Mouse (Mus musculus): ENCODE data around the gene Trpm5. TPM values are rescaled to one million over a fixed set of nuclear protein-coding genes. Genes with fewer than 3 reads are reported as not detected.

Gene Trpm5
- total and polyA plus RNA-seq, 2 experiments from 2014 or later = 1.3 to 1.6 TPM

- Histone ChIP-seq H3K9me3 (ENCODE audit: low read length) (no peaks in the 10 kb centered on the region), H3K4me1 (ENCODE audit: insufficient read depth, low read length) (peaks cover 3% of the 10 kb centered on the region; the same call in 1 of the 2 replicates), H3K27ac (ENCODE audit: low read depth, low read length) (no peak overlapping the region), H3K4me2 (ENCODE audit: low read depth, low read length, poor library complexity, severe bottlenecking) (no peak overlapping the region), H3K36me3 (ENCODE audit: insufficient read depth, low read length) (no peaks in the 10 kb centered on the region), H3K27me3 (ENCODE audit: insufficient read depth, low read length) (peaks cover 37% of the 10 kb centered on the region), H3K9ac (replicated peaks; ENCODE audit: low read length, poor library complexity, severe bottlenecking) (no peak overlapping the region), H3K4me3 (ENCODE audit: low read depth, low read length) (no peak overlapping the region)
- WGBS = 24% methylated on average over 3 of the region's 3 CpGs
- no peak for ATAC-seq (ENCODE audit: low FRiP score)
- no peak for TF ChIP-seq CTCF (IDR thresholded peaks at IDR 0.05)
- DNase-seq (ENCODE audit: low spot score) = no peak
Observed at GRCm38 (mm10) chr7:143108996-143109660, 14.7 kb upstream of the Trpm5 start.

GRCm38 (mm10) chr7:143108200-143108599 is 13.8 kb upstream of the Trpm5 start:
- TF ChIP-seq CTCF (IDR thresholded peaks at IDR 0.05) = no peak
- no peak for ATAC-seq (ENCODE audit: low FRiP score)
- WGBS = 39% methylated on average over 5 of the region's 5 CpGs
- peaks cover 3% of the 10 kb centered on the region; the same call in 1 of the 2 replicates for H3K4me1 ChIP-seq (ENCODE audit: insufficient read depth, low read length)
- no peak overlapping the region for H3K4me2 ChIP-seq (ENCODE audit: low read depth, low read length, poor library complexity, severe bottlenecking)
- H3K27me3 ChIP-seq (ENCODE audit: insufficient read depth, low read length) = peaks cover 37% of the 10 kb centered on the region
- no peaks in the 10 kb centered on the region for H3K36me3 ChIP-seq (ENCODE audit: insufficient read depth, low read length)
- H3K9ac ChIP-seq (replicated peaks; ENCODE audit: low read length, poor library complexity, severe bottlenecking) = no peak overlapping the region
- H3K27ac ChIP-seq (ENCODE audit: low read depth, low read length) = no peak overlapping the region
- H3K9me3 ChIP-seq (ENCODE audit: low read length) = no peaks in the 10 kb centered on the region
- H3K4me3 ChIP-seq (ENCODE audit: low read depth, low read length) = no peak overlapping the region
- peak; percentile 21 for DNase-seq (ENCODE audit: low spot score)

DNA sequence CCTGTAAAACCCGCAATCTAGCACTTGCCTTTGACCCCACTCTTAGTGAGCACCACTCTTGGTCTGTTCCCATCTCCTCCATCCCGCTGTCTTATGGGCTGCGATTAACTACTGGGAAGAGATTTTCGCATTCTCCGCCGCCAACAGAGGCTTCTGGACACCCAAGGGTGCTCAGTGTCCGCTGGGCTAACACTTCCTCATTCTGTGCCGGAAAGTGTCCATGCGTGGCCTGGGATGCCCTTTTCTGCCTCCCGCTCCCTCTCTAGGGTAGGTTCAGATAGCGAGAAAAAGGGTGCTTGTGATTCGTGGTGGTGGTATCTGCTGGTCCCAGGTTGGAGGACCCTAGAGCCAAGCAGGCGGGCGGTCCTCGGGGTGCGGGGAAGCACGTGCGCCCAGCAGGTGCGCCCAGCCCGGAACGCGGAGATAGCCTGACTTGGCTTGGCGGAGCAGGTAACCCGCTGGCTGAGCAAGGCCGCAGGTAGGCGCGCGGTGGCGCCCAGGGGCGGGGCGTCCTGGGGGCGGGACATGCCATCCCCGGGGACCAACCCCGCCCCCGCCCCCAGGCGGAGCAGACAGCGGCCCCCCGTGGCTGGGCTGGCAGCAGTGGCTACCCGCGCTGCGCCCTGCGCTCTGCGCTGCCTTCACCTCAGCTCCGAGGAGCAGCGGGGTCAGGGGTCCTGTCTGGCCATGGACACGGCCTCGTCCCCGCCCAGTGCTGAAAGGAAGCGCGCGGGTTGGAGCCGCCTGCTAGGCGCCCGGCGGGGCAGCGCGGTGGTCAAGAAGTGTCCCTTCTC is 12.4 kb upstream of the Trpm5 start:
- H3K4me2 ChIP-seq (ENCODE audit: low read depth, low read length, poor library complexity, severe bottlenecking) = peak overlapping the region; percentile 63
- no peaks in the 10 kb centered on the region for H3K9me3 ChIP-seq (ENCODE audit: low read length)
- H3K4me3 ChIP-seq (ENCODE audit: low read depth, low read length) = peak overlapping the region; percentile 33
- ATAC-seq (ENCODE audit: low FRiP score) (no peak), DNase-seq (ENCODE audit: low spot score) (no peak)
- peaks cover 3% of the 10 kb centered on the region; the same call in 1 of the 2 replicates for H3K4me1 ChIP-seq (ENCODE audit: insufficient read depth, low read length)
- 9% methylated on average over 43 of the region's 57 CpGs for WGBS
- H3K36me3 ChIP-seq (ENCODE audit: insufficient read depth, low read length) = no peaks in the 10 kb centered on the region
- no peak for TF ChIP-seq CTCF (IDR thresholded peaks at IDR 0.05)
- H3K27ac ChIP-seq (ENCODE audit: low read depth, low read length) = no peak overlapping the region
- 0 out of 2 replicates have a peak overlapping the region, but pooled peaks have one; percentile 8 for H3K9ac ChIP-seq (replicated peaks; ENCODE audit: low read length, poor library complexity, severe bottlenecking)
- H3K27me3 ChIP-seq (ENCODE audit: insufficient read depth, low read length) = peaks cover 37% of the 10 kb centered on the region

DNA sequence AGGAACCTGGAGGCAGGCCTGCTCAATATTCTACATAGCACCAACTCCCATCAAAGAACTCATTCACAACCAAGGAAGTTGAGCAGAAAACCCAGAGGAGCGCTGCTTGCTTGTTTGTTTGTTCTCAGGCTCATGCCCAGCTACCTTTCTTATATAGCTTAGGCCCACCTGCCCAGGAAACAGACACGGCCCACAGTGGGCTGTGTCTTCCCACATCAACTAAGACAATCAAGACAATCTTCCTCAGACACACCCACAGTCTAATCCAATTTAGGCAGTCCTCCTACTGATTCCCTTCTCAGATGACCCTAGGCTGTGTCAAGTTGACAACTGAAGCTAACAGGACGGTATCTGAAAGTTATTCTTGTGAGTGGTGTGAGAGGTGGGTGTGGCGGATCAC is 11.6 kb upstream of the Trpm5 start, which contains the start of gene Kcnq1:
Gene Kcnq1 (plus strand): TSS at position 301 of the 400 bp plus-strand sequence.
- peaks cover 37% of the 10 kb centered on the region for H3K27me3 ChIP-seq (ENCODE audit: insufficient read depth, low read length)
- no peak within 1 kb of the TSS for H3K27ac ChIP-seq (ENCODE audit: low read depth, low read length)
- H3K4me3 ChIP-seq (ENCODE audit: low read depth, low read length) = peak within 1 kb of the TSS; percentile 33
- H3K36me3 ChIP-seq (ENCODE audit: insufficient read depth, low read length) = no peaks in the 10 kb centered on the region
- peaks cover 3% of the 10 kb centered on the region; the same call in 1 of the 2 replicates for H3K4me1 ChIP-seq (ENCODE audit: insufficient read depth, low read length)
- H3K9ac ChIP-seq (replicated peaks; ENCODE audit: low read length, poor library complexity, severe bottlenecking) = 0 out of 2 replicates have a peak within 1 kb of the TSS, but pooled peaks have one; percentile 8
- ATAC-seq (ENCODE audit: low FRiP score) (no peak), DNase-seq (ENCODE audit: low spot score) (no peak)
- no peaks in the 10 kb centered on the region for H3K9me3 ChIP-seq (ENCODE audit: low read length)
- TF ChIP-seq CTCF (IDR thresholded peaks at IDR 0.05) = no peak
- 57% methylated on average over 4 of the region's 4 CpGs for WGBS
- peak within 1 kb of the TSS; percentile 63 for H3K4me2 ChIP-seq (ENCODE audit: low read depth, low read length, poor library complexity, severe bottlenecking)

GRCm38 (mm10) chr7:143105258-143105897 is 10.9 kb upstream of the Trpm5 start:
- peaks cover 37% of the 10 kb centered on the region for H3K27me3 ChIP-seq (ENCODE audit: insufficient read depth, low read length)
- WGBS = 60% methylated on average over 11 of the region's 11 CpGs
- no peak overlapping the region for H3K4me2 ChIP-seq (ENCODE audit: low read depth, low read length, poor library complexity, severe bottlenecking)
- H3K4me3 ChIP-seq (ENCODE audit: low read depth, low read length) = no peak overlapping the region
- peaks cover 3% of the 10 kb centered on the region; the same call in 1 of the 2 replicates for H3K4me1 ChIP-seq (ENCODE audit: insufficient read depth, low read length)
- no peak for TF ChIP-seq CTCF (IDR thresholded peaks at IDR 0.05)
- no peak overlapping the region for H3K9ac ChIP-seq (replicated peaks; ENCODE audit: low read length, poor library complexity, severe bottlenecking)
- no peak overlapping the region for H3K27ac ChIP-seq (ENCODE audit: low read depth, low read length)
- H3K36me3 ChIP-seq (ENCODE audit: insufficient read depth, low read length) = no peaks in the 10 kb centered on the region
- ATAC-seq (ENCODE audit: low FRiP score) (no peak), DNase-seq (ENCODE audit: low spot score) (no peak)
- no peaks in the 10 kb centered on the region for H3K9me3 ChIP-seq (ENCODE audit: low read length)
